Mouse (Mus musculus) hindbrain, embryonic 10.5 days (tissue): ENCODE data around the gene Armc12. TPM values are rescaled to one million over a fixed set of nuclear protein-coding genes. Genes with fewer than 3 reads are reported as not detected.
A peak's percentile ranks its signal among the peaks of the same experiment; 100 is the strongest.

Source experiments
- DNase-seq: peaks from one replicate; pipeline ENCODE4 v3.0.0-alpha.2; 2017; ENCODE audit warnings: low spot score
- H3K27ac ChIP-seq: fragments of 300-500 bp; sonication (generic); 2 replicates; pipeline ENCODE4 v1.5.1; 2016; ENCODE audit warnings: mild to moderate bottlenecking, moderate library complexity
- H3K27me3 ChIP-seq: fragments of 300-500 bp; sonication (generic); 2 replicates; pipeline ENCODE4 v1.6.1; 2016; ENCODE audit warnings: mild to moderate bottlenecking; ENCODE audit not compliant: poor library complexity, insufficient read depth, severe bottlenecking
- H3K36me3 ChIP-seq: fragments of 300-500 bp; sonication (generic); 2 replicates; pipeline ENCODE4 v1.6.1; 2016; ENCODE audit warnings: mild to moderate bottlenecking, moderate library complexity
- H3K4me1 ChIP-seq: fragments of 300-500 bp; sonication (generic); replicated peaks from 2 replicates; pipeline ENCODE4 v1.6.1; 2016; ENCODE audit warnings: mild to moderate bottlenecking
- H3K4me3 ChIP-seq: fragments of 300-500 bp; sonication (generic); 2 replicates; pipeline ENCODE4 v1.5.1; 2016; ENCODE audit warnings: mild to moderate bottlenecking, moderate library complexity
- H3K9me3 ChIP-seq: fragments of 300-500 bp; sonication (generic); 2 replicates; pipeline ENCODE4 v1.6.1; 2016; ENCODE audit warnings: mild to moderate bottlenecking, moderate library complexity
- WGBS: fragments of 180-500 bp; shearing (Covaris S2); methylation state at CpG from one replicate; pipeline ENCODE4 v1.1.7; 2016; 5-methylcytosine and 5-hydroxymethylcytosine counted together
- polyA plus RNA-seq: library from polyadenylated mRNA; unstranded; fragments of >200 nt; fragmentation: Nextera tagmentation; extraction: Ambion mirVana; gene quantifications from 2 replicates; pipeline ENCODE4 v1.2.1, GENCODE M21; 2016

The Armc12 gene
- not detected in 2 replicates for polyA plus RNA-seq

DNA sequence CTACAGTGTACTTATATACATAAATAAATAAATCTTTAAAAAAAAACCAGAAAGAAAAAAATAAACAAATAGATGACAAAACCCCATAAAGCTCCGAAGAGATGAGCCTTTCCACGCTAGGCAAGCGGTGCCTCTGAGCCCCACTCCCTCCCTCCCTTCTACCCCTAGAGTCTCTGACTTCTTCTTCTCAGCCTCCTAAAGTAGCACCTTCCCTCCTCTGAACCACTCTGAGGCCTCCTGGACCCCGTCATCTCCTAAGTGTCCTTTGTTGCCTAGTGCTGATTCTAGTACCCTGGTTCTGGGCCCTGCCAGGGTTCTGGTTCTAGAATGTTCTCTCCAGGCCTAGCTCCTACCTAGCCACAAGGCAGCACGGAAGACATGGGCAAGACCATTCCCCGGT, at the start of gene Armc12:
TSS of gene Armc12 (plus strand) at position 301 of the 400 bp plus-strand sequence.
- Histone ChIP-seq H3K4me1 (peaks cover 18% of the 10 kb centered on the region), H3K36me3 (no peaks in the 10 kb centered on the region), H3K27me3 (peaks cover 18% of the 10 kb centered on the region), H3K9me3 (no peaks in the 10 kb centered on the region), H3K4me3 (0 out of 2 replicates have a peak within 1 kb of the TSS, but pooled peaks have one; percentile 29), H3K27ac (no peak within 1 kb of the TSS)
- DNase-seq = no peak
- WGBS = 88% methylated on average over 6 of the region's 6 CpGs

DNA sequence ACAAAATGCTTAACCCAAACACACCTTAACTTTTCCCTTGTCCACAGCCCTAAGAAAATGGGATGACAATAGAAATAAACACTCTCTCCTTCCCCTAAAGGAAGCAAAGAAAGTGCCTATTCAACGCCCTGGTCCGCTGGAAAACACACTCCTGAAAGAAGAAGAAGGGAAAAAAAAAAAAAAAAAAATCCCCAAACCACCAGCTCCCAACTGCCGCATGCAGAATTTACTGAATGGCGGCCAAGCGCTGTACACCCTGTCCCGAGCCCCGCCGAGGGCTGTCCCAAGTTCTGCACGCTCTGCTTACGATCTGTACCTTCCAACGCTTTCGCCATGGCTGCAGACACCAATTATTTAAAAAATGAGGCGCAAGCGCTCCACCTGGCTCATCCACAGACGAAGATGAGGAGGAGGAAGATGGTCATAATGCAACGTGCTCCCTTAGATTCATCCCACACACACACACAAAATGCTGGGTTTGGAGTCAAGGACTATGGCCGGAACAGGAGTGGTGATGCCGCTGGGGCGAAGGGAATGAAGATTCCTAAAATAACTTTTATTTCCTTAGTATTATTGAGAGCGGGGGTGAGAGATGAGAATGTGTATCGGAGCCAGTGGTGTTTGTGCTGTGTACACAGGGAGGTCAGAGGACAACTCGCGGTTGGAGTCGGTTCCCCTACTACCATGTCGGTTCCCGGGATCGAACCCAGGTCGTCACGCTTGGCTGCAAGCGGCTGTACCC, 45.7 kb upstream of the Armc12 start:
- peaks cover 19% of the 10 kb centered on the region; the same call in 1 of the 2 replicates for H3K36me3 ChIP-seq
- 8% methylated on average over 30 of the region's 30 CpGs for WGBS
- peak overlapping the region; percentile 96 for H3K27ac ChIP-seq
- peak; percentile 54 for DNase-seq
- H3K4me1 ChIP-seq = peaks cover 35% of the 10 kb centered on the region
- peak overlapping the region; percentile 94 for H3K4me3 ChIP-seq
- H3K9me3 ChIP-seq = no peaks in the 10 kb centered on the region
- H3K27me3 ChIP-seq = no peaks in the 10 kb centered on the region

DNA sequence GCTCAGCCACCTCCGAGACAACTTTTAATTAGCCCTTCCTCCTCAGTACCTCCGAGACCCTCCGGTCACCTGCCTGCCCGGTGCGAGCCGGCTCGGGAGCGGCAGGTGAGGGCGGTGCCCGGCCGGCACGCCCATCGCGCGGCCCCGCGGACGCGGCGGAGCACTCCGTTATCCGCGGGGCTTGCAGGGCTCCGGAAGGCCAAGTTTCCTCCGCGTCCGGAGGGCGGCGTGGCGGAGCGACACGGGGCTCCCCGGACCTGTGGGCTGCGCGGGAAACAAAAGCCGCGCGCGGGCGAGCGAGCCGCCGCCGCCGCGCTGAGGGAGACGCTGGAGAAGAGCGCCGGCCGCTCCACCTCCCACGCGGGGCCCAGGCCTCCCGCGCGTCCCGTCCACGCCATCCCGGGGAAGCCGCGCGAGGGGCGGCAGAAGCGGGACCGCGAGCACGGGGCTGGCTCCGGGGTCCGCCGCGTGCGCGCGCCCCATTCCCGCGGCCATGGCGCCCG, 45.1 kb upstream of the Armc12 start:
- DNase-seq = peak; percentile 66
- peaks cover 35% of the 10 kb centered on the region for H3K4me1 ChIP-seq
- H3K27me3 ChIP-seq = no peaks in the 10 kb centered on the region
- H3K27ac ChIP-seq = peak overlapping the region; percentile 96
- H3K9me3 ChIP-seq = no peaks in the 10 kb centered on the region
- peak overlapping the region; percentile 94 for H3K4me3 ChIP-seq
- under 1% methylated on average over 77 of the region's 77 CpGs for WGBS
- peaks cover 15% of the 10 kb centered on the region; the same call in 1 of the 2 replicates for H3K36me3 ChIP-seq

DNA sequence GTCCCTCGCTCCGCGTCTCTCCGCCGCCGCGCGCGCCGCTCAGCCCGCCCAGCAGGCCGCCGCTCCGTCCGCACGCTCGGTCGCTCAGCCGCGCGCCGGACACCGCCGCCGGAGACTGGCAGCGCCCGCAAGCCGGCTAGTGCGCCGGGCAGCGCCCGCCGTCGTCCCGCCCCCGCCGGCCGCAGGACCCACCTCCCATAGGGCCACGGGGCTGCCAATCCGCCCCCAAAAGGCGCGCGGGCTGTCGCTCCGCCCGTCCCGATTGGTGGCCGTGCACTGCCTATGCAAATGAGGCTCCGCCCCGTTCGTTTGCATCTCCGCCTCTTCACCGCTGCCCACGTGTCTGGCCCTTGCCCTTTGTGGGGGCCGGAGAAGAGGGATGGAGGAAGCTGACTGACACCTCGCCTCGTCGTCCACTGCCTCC, 44.6 kb upstream of the Armc12 start:
- peak; percentile 99 for DNase-seq
- WGBS = 3% methylated on average over 58 of the region's 58 CpGs
- peaks cover 10% of the 10 kb centered on the region; the same call in 1 of the 2 replicates for H3K36me3 ChIP-seq
- H3K27ac ChIP-seq = peak overlapping the region; percentile 96
- no peaks in the 10 kb centered on the region for H3K9me3 ChIP-seq
- H3K27me3 ChIP-seq = no peaks in the 10 kb centered on the region
- peaks cover 36% of the 10 kb centered on the region for H3K4me1 ChIP-seq
- peak overlapping the region; percentile 94 for H3K4me3 ChIP-seq

GRCm38 (mm10) chr17:28486720-28487119, 43.9 kb upstream of the Armc12 start:
- Histone ChIP-seq H3K4me1 (peaks cover 43% of the 10 kb centered on the region), H3K27me3 (no peaks in the 10 kb centered on the region), H3K9me3 (no peaks in the 10 kb centered on the region), H3K4me3 (peak overlapping the region; percentile 94; the same call in 1 of the 2 replicates), H3K27ac (peak overlapping the region; percentile 96), H3K36me3 (0 out of 2 replicates have a peak, but pooled peaks cover 5% of the 10 kb centered on the region)
- DNase-seq = no peak
- WGBS = 77% methylated on average over 6 of the region's 6 CpGs

GRCm38 (mm10) chr17:28487584-28488257, 42.9 kb upstream of the Armc12 start:
- no peaks in the 10 kb centered on the region for H3K9me3 ChIP-seq
- no peak for DNase-seq
- no peak overlapping the region for H3K27ac ChIP-seq
- no peaks in the 10 kb centered on the region for H3K36me3 ChIP-seq
- H3K27me3 ChIP-seq = no peaks in the 10 kb centered on the region
- no peak overlapping the region for H3K4me3 ChIP-seq
- peaks cover 40% of the 10 kb centered on the region for H3K4me1 ChIP-seq
- WGBS = 94% methylated on average over 18 of the region's 18 CpGs

DNA sequence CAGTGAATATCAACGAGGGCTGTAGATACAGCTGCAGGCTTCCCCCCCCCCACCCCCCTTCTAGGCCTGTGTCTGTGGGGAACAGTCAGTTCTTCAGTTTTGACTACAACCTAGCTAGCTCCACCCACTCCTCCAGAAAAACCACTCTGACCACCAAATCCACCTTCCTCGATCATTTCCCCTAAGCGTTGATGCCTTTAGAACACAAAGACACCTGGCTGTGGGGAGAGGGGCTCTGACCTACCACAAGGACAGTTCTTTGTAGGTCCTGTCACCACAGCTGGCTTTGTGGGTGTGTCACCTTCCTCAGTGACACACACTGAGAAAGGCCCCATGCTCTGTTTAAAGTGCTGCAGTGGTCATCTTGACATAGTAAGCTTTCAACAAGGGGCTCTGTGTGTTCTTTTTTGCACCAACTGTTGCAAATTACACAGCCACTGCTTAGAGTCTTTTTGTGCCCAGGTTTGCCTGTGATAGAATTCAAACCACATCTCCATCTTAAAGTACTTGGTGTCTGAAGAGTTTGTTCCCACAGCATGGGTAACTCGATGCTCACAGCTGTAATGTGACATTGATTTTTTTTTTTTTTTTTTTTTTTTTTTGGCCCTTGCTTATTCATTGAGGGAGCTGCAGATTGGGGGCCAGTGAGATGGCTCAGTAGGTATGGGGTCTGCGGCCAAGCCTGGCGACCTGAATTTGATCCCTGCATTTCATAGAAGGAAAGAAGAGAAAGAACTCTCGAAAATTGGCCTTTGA, 42.2 kb upstream of the Armc12 start:
- no peaks in the 10 kb centered on the region for H3K27me3 ChIP-seq
- WGBS = 77% methylated on average over 7 of the region's 7 CpGs
- no peaks in the 10 kb centered on the region for H3K36me3 ChIP-seq
- peaks cover 34% of the 10 kb centered on the region for H3K4me1 ChIP-seq
- H3K9me3 ChIP-seq = no peaks in the 10 kb centered on the region
- no peak overlapping the region for H3K27ac ChIP-seq
- no peak for DNase-seq
- H3K4me3 ChIP-seq = no peak overlapping the region

- 76% methylated on average over 14 of the region's 14 CpGs for WGBS
- Histone ChIP-seq H3K27me3 (no peaks in the 10 kb centered on the region), H3K4me1 (peaks cover 21% of the 10 kb centered on the region), H3K4me3 (no peak overlapping the region), H3K9me3 (no peaks in the 10 kb centered on the region), H3K36me3 (no peaks in the 10 kb centered on the region), H3K27ac (peak overlapping the region; percentile 24; the same call in 1 of the 2 replicates)
- DNase-seq = no peak
Measured at GRCm38 (mm10) chr17:28491035-28491770, 39.4 kb upstream of the Armc12 start.

DNA sequence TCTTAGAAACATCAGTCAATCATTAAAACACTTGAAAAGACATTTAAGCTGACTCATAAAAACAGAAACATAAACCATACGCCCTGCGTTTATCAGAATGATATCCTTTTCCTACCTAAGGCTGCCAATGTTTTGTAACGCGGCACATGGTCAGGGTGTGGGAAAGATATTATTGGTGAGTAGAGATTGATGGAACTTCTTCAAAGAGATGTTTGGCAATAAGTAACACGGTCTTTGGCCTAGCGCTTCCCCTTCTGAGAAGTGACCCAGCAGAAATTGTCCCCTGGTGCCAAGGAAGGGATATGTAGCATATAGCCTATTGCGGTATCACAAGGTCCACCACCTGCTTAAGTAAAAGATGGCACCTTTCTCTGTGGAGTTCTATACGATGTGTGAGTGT, 34.8 kb upstream of the Armc12 start:
- Histone ChIP-seq H3K36me3 (no peaks in the 10 kb centered on the region), H3K27me3 (no peaks in the 10 kb centered on the region), H3K27ac (no peak overlapping the region), H3K4me1 (peaks cover 10% of the 10 kb centered on the region), H3K9me3 (peaks cover 11% of the 10 kb centered on the region), H3K4me3 (no peak overlapping the region)
- DNase-seq = no peak
- WGBS = 95% methylated on average over 8 of the region's 8 CpGs

- H3K27me3 ChIP-seq = no peaks in the 10 kb centered on the region
- no peak overlapping the region for H3K27ac ChIP-seq
- DNase-seq = no peak
- no peak overlapping the region for H3K4me3 ChIP-seq
- peaks cover 7% of the 10 kb centered on the region; the same call in 1 of the 2 replicates for H3K4me1 ChIP-seq
- no peaks in the 10 kb centered on the region for H3K36me3 ChIP-seq
- H3K9me3 ChIP-seq = peaks cover 11% of the 10 kb centered on the region
- 74% methylated on average over 2 of the region's 2 CpGs for WGBS
Measured at GRCm38 (mm10) chr17:28499190-28499589, 31.4 kb upstream of the Armc12 start.

GRCm38 (mm10) chr17:28500465-28500864, 30.1 kb upstream of the Armc12 start:
- H3K27me3 ChIP-seq = no peaks in the 10 kb centered on the region
- H3K4me3 ChIP-seq = no peak overlapping the region
- H3K4me1 ChIP-seq = peaks cover 8% of the 10 kb centered on the region; the same call in 1 of the 2 replicates
- no peak for DNase-seq
- 80% methylated on average over 3 of the region's 3 CpGs for WGBS
- H3K36me3 ChIP-seq = no peaks in the 10 kb centered on the region
- H3K27ac ChIP-seq = no peak overlapping the region
- peaks cover 11% of the 10 kb centered on the region for H3K9me3 ChIP-seq
